Mouse (Mus musculus): ENCODE results near the gene Akap12. TPM values are rescaled to one million over a fixed set of nuclear protein-coding genes. Genes with fewer than 3 reads are reported as not detected.

The Akap12 gene
- total and polyA plus RNA-seq, 2 experiments from 2014 or later: 32.9 to 35.9 TPM

DNA sequence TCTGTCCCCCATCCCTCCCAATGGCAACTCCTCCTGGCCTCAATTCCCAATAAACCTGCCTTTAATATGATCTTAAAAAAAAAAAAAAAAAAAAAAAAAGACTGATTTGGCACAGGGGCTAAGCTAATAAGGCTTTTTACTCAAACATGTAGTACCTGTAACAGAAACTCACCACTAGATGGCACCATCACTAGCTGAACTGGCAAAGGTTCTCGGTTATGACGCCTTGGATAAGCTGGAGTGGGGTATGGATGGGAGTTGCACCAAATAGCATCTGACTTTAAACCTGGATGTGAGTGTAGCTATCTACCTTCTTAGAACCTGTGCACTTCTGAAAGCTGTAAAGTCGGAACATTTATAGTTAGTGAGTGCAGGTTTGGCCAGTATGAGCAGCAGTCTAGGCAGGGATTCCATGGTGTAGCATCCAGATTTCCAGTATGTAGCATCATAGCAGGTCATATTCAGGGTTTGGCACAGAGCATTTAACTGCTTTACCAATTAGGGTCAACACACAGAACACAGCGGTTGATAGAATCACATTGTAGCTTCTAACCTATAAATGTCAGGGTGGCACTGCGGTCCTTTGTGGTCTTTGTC, 138.8 kb downstream of the Akap12 start:
- Histone ChIP-seq H3K27me3 (ENCODE audit: insufficient read depth, low read length) (no peaks in the 10 kb centered on the region), H3K4me3 (ENCODE audit: low read length) (no peak overlapping the region), H3K27ac (no peak overlapping the region), H3K9me3 (ENCODE audit: low read length) (no peaks in the 10 kb centered on the region), H3K9ac (replicated peaks; ENCODE audit: low read length) (no peak overlapping the region), H3K36me3 (ENCODE audit: insufficient read depth, low read length) (peaks cover 29% of the 10 kb centered on the region), H3K4me1 (ENCODE audit: insufficient read depth, low read length) (no peaks in the 10 kb centered on the region; the same call in 1 of the 2 replicates), H3K4me2 (ENCODE audit: low read depth, low read length) (no peak overlapping the region)
- 58% methylated on average over 5 of the region's 5 CpGs for WGBS
- ATAC-seq (peak; percentile 73), DNase-seq (ENCODE audit: low spot score) (peak; percentile 92)
- peak; percentile 83 for TF ChIP-seq CTCF (IDR thresholded peaks at IDR 0.05; ENCODE audit: low read depth)

DNA sequence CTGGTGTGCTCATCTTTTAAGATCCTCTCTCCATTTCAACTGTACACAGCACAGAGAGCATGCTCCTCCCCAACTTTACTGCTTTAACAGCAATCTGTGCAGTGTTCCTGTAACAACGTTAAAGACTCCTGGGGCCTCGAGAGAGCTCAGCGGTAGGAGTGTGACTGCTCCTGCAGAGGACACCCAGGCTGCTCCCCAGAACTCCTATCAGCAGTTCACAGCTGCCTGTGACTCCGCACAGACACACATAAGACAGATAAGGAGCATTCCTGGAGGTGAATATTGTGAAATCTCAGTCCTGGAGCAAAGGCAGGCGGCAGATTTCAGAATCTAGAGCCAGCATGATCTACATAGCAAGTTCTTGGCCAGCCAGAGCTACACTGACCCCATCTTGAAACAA, 139.3 kb downstream of the Akap12 start:
- Histone ChIP-seq H3K4me1 (ENCODE audit: insufficient read depth, low read length) (no peaks in the 10 kb centered on the region; the same call in 1 of the 2 replicates), H3K4me2 (ENCODE audit: low read depth, low read length) (no peak overlapping the region), H3K36me3 (ENCODE audit: insufficient read depth, low read length) (peaks cover 33% of the 10 kb centered on the region), H3K9ac (replicated peaks; ENCODE audit: low read length) (no peak overlapping the region), H3K9me3 (ENCODE audit: low read length) (no peaks in the 10 kb centered on the region), H3K27ac (no peak overlapping the region), H3K4me3 (ENCODE audit: low read length) (no peak overlapping the region), H3K27me3 (ENCODE audit: insufficient read depth, low read length) (no peaks in the 10 kb centered on the region)
- TF ChIP-seq CTCF (IDR thresholded peaks at IDR 0.05; ENCODE audit: low read depth): no peak
- DNase-seq (ENCODE audit: low spot score) (no peak), ATAC-seq (no peak; the same call in 1 of the 2 replicates)
- WGBS: 79% methylated on average over 5 of the region's 5 CpGs

DNA sequence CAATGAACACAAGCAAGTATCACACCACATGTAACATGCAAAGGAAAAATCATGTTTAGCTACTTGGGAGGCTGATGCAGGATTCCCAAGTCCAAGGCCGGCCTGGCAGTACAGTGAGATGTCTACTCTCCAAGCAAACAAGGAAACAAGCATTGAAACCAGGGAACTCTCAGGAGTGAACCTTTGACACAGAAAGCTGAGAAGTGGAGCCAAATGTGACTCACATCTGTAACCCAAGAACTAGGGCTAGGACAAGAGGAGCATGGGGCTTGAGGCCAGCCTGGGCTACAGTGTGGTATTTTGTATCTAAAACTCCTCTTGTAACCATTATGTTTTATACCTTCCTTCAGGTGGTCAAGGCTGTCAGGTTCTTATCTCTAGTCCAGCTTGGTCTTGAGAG, 141.0 kb downstream of the Akap12 start:
- Histone ChIP-seq H3K4me1 (ENCODE audit: insufficient read depth, low read length) (no peaks in the 10 kb centered on the region; the same call in 1 of the 2 replicates), H3K4me2 (ENCODE audit: low read depth, low read length) (no peak overlapping the region), H3K9ac (replicated peaks; ENCODE audit: low read length) (no peak overlapping the region), H3K9me3 (ENCODE audit: low read length) (no peaks in the 10 kb centered on the region), H3K27me3 (ENCODE audit: insufficient read depth, low read length) (no peaks in the 10 kb centered on the region), H3K27ac (no peak overlapping the region), H3K36me3 (ENCODE audit: insufficient read depth, low read length) (peaks cover 39% of the 10 kb centered on the region), H3K4me3 (ENCODE audit: low read length) (no peak overlapping the region)
- TF ChIP-seq CTCF (IDR thresholded peaks at IDR 0.05; ENCODE audit: low read depth): no peak
- ATAC-seq: no peak
- no peak for DNase-seq (ENCODE audit: low spot score)
- 97% methylated on average over 1 of the region's 1 CpGs for WGBS

Other genes with a start within 250 kb of the Akap12 start
- 18.0 and 19.5 TPM in 2 replicates for gene Zbtb2, start 121.7 kb downstream of the Akap12 start, total RNA-seq (2014; rRNA removed)
- gene Zbtb2, start 121.7 kb downstream of the Akap12 start, polyA plus RNA-seq (2015; fragmentation: Nextera tagmentation; extraction: Ambion mirVana): 11.8 and 13.5 TPM in 2 replicates
- 24.7 and 56.8 TPM in 2 replicates for gene Rmnd1, start 166.0 kb downstream of the Akap12 start, total RNA-seq (2014; rRNA removed)
- gene Rmnd1, start 166.0 kb downstream of the Akap12 start, polyA plus RNA-seq (2015; fragmentation: Nextera tagmentation; extraction: Ambion mirVana): 25.6 and 30.0 TPM in 2 replicates
- 8.3 and 10.8 TPM in 2 replicates for gene Armt1, start 166.1 kb downstream of the Akap12 start, total RNA-seq (2014; rRNA removed)
- gene Armt1, start 166.1 kb downstream of the Akap12 start, polyA plus RNA-seq (2015; fragmentation: Nextera tagmentation; extraction: Ambion mirVana): 6.6 and 7.7 TPM in 2 replicates
- 0.99 and 1.0 TPM in 2 replicates for gene Ccdc170, start 216.1 kb downstream of the Akap12 start, total RNA-seq (2014; rRNA removed)
- 0.36 and 0.44 TPM in 2 replicates for gene Ccdc170, start 216.1 kb downstream of the Akap12 start, polyA plus RNA-seq (2015; fragmentation: Nextera tagmentation; extraction: Ambion mirVana)

All from hindbrain, postnatal 0 days (tissue).